Mouse (Mus musculus): ENCODE results near the gene Nufip2. TPM values are rescaled to one million over a fixed set of nuclear protein-coding genes. Genes with fewer than 3 reads are reported as not detected.

Nufip2 gene
- polyA plus RNA-seq, 1 experiment from 2014 or later = 6.7 TPM

DNA sequence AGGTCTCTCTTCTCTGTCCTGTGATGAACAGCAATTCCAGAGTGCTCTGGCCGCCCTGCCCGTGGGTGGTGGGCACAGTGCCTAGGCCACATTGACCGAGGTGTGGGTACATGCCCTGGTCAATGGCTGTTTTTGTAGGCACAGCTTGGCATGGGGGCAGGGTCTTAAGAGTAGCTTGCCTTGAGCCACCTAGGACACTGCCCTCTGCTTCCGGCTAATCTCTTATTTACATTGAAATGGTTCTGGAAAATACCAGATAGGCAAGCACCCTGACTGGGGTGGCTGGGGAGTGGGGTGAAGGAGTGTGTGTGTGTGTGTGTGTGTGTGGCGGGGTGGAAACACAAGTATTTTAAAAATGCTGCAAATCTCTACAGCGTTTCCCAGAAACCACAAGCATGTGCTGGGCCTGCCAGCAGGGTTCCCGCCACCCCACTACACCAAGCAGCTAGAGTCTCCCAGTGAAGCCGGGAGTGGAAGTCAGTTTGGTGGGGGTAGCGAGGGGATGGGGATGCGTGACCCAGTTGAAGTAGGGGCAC, 97.3 kb downstream of the Nufip2 start:
- Histone ChIP-seq H3K4me1 (replicated peaks; ENCODE audit: control insufficient read depth, insufficient read depth, low read length) (peaks cover 42% of the 10 kb centered on the region), H3K4me3 (ENCODE audit: low read depth, low read length) (no peak overlapping the region), H3K9me3 (ENCODE audit: control insufficient read depth, low read length) (no peaks in the 10 kb centered on the region), H3K27ac (ENCODE audit: low read depth) (peak overlapping the region; percentile 23; the same call in 1 of the 2 replicates), H3K27me3 (replicated peaks; ENCODE audit: control insufficient read depth, insufficient read depth, low read length) (no peaks in the 10 kb centered on the region), H3K36me3 (ENCODE audit: control insufficient read depth, insufficient read depth, low read length) (peaks cover 5% of the 10 kb centered on the region; the same call in 1 of the 2 replicates), H3K9ac (ENCODE audit: low read length) (no peak overlapping the region), H3K4me2 (ENCODE audit: low read length) (no peak overlapping the region)
- ATAC-seq (replicated peaks; ENCODE audit: low FRiP score, low TSS enrichment, low read depth) (no peak), DNase-seq (ENCODE audit: low spot score) (no peak)
- 68% methylated on average over 10 of the region's 10 CpGs for WGBS

DNA sequence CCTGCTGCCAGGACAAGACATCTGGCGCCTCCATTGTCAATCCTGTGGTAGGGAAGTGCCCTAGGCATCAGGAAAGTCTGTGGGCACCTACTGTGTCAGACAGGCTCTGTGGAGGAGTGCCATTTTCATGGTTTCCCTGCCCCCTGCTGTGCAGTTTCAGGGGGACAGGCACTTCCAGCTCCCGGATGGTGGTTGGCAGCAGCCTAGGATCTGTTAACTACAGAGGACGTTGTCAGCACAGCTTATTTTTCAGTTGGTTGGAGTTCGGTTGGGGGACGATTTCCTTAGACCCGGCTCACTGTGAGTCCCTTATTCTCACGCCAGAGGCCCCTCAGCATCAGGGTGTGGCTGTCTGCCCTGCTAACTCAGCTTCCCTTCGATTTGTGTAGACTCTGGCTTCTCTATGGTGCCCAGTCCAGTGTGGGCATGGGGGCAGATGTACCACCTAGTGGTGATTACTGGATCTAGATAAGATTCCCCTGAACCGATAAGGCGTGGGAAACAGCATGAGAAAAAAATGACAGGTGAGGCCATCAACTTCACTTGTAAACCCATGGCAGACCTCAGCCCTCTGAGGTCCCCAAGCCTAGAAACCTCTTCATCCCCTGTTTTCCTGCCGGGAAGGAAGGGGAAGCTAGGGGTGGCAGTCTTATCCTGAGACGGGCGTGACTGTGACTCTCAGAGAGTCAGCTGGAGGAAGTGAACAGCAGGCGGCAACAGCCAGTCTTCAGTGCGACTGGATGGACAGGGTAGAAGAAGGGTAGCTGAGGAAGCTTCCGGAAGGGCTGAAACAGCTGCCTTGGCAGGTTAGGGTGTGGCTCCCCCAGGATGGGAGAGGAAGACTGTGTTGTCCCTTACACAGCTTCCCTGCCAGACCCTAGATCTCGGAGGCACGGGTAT, 98.0 kb downstream of the Nufip2 start:
- Histone ChIP-seq H3K9ac (ENCODE audit: low read length) (no peak overlapping the region), H3K4me2 (ENCODE audit: low read length) (no peak overlapping the region; the same call in 1 of the 2 replicates), H3K36me3 (ENCODE audit: control insufficient read depth, insufficient read depth, low read length) (no peaks in the 10 kb centered on the region), H3K4me3 (ENCODE audit: low read depth, low read length) (no peak overlapping the region), H3K27me3 (replicated peaks; ENCODE audit: control insufficient read depth, insufficient read depth, low read length) (no peaks in the 10 kb centered on the region), H3K4me1 (replicated peaks; ENCODE audit: control insufficient read depth, insufficient read depth, low read length) (peaks cover 42% of the 10 kb centered on the region), H3K27ac (ENCODE audit: low read depth) (peak overlapping the region; percentile 83; the same call in 1 of the 2 replicates), H3K9me3 (ENCODE audit: control insufficient read depth, low read length) (no peaks in the 10 kb centered on the region)
- ATAC-seq (replicated peaks; ENCODE audit: low FRiP score, low TSS enrichment, low read depth) (no peak), DNase-seq (ENCODE audit: low spot score) (no peak)
- 55% methylated on average over 18 of the region's 18 CpGs for WGBS

DNA sequence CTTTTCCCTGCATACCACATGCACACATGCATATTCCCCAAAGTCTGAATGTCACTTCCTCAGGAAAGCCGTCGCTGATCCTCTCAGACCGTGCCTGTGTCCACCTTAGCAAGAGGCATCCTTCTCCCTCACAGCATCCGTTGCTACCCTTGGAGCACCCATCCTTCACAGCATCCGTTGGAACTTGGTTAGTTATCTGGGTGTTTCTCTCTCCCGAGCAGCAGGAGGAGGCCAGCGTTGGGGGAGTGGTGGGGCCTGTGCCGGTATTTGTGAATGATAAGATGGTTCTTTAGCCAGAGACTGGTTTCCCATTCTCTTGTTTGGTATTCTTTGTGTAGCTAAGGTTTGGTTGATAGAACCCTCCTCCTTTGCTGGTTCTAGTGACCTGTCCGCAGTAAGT, 98.9 kb downstream of the Nufip2 start:
- Histone ChIP-seq H3K4me1 (replicated peaks; ENCODE audit: control insufficient read depth, insufficient read depth, low read length) (peaks cover 42% of the 10 kb centered on the region), H3K4me2 (ENCODE audit: low read length) (no peak overlapping the region), H3K9me3 (ENCODE audit: control insufficient read depth, low read length) (no peaks in the 10 kb centered on the region), H3K27me3 (replicated peaks; ENCODE audit: control insufficient read depth, insufficient read depth, low read length) (no peaks in the 10 kb centered on the region), H3K36me3 (ENCODE audit: control insufficient read depth, insufficient read depth, low read length) (no peaks in the 10 kb centered on the region), H3K9ac (ENCODE audit: low read length) (no peak overlapping the region), H3K27ac (ENCODE audit: low read depth) (peak overlapping the region; percentile 83; the same call in 1 of the 2 replicates), H3K4me3 (ENCODE audit: low read depth, low read length) (no peak overlapping the region)
- 71% methylated on average over 9 of the region's 9 CpGs for WGBS
- DNase-seq (ENCODE audit: low spot score) (no peak), ATAC-seq (replicated peaks; ENCODE audit: low FRiP score, low TSS enrichment, low read depth) (no peak)

DNA sequence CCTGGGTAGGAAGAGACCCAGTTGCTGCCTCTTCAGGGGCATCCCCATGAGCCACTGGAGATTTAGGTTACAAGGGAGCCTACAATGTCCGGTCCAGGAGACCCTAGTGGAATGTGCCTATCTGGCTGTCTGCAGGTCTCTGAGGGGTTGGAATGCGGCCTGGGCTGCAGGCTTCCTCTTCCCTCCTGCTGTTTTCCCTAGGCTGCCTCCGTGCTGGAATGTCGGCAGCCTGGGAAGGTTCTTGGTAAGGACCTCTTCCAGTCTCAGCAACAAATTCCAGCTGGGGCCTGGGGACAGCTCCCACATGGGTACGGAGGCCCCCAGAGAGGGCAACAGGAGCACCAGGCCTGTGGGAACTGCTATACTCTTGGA, 99.4 kb downstream of the Nufip2 start:
- 13% methylated on average over 5 of the region's 5 CpGs for WGBS
- H3K4me1 ChIP-seq (replicated peaks; ENCODE audit: control insufficient read depth, insufficient read depth, low read length) = peaks cover 44% of the 10 kb centered on the region
- ATAC-seq (replicated peaks; ENCODE audit: low FRiP score, low TSS enrichment, low read depth) (peak; percentile 17), DNase-seq (ENCODE audit: low spot score) (no peak)
- H3K9ac ChIP-seq (ENCODE audit: low read length) = no peak overlapping the region
- H3K4me3 ChIP-seq (ENCODE audit: low read depth, low read length) = no peak overlapping the region
- no peaks in the 10 kb centered on the region for H3K9me3 ChIP-seq (ENCODE audit: control insufficient read depth, low read length)
- H3K36me3 ChIP-seq (ENCODE audit: control insufficient read depth, insufficient read depth, low read length) = no peaks in the 10 kb centered on the region
- 0 out of 2 replicates have a peak overlapping the region, but pooled peaks have one; percentile 4 for H3K4me2 ChIP-seq (ENCODE audit: low read length)
- no peaks in the 10 kb centered on the region for H3K27me3 ChIP-seq (replicated peaks; ENCODE audit: control insufficient read depth, insufficient read depth, low read length)
- peak overlapping the region; percentile 83 for H3K27ac ChIP-seq (ENCODE audit: low read depth)

DNA sequence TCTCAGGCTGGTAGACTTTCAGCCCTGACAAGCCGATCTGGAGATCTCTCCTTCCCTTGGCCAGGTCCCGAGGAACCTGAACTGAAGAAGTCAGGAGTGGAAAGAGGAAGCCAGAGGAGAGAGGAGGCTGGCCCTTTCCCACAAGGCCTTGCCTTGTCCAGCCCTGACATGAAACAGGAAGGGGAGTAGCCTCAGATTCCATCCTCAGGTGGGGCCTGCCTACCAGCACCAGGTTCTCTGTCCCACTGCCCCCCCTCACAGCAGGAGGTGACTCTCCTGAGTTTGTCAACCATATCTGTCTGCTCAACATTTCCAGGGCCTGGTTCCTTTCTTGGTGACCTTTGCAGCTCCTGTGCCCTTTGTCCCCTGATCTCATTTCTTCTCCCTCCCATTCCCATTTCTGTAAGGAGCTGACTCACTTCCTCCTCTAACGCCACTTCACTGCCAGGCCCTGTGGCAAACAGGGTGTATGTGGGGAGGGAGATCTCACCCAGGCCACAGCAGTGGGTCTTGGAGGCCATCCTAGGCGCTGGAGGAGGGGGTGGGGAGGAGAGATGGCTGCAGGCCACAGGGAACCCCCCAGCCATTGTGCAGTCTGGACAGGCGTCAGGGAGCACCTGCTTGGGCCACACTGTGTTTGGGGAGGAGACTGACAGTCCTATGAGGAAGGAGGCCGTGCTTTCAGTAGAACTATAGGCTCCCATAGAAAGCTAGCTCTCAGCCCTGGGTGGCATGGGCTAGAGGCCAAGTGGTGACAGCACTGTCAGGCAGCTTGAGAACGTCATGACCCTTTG, 100.0 kb downstream of the Nufip2 start:
- Histone ChIP-seq H3K27me3 (replicated peaks; ENCODE audit: control insufficient read depth, insufficient read depth, low read length) (no peaks in the 10 kb centered on the region), H3K4me1 (replicated peaks; ENCODE audit: control insufficient read depth, insufficient read depth, low read length) (peaks cover 45% of the 10 kb centered on the region), H3K9me3 (ENCODE audit: control insufficient read depth, low read length) (no peaks in the 10 kb centered on the region), H3K9ac (ENCODE audit: low read length) (peak overlapping the region; percentile 14; the same call in 1 of the 2 replicates), H3K36me3 (ENCODE audit: control insufficient read depth, insufficient read depth, low read length) (no peaks in the 10 kb centered on the region), H3K4me3 (ENCODE audit: low read depth, low read length) (no peak overlapping the region), H3K4me2 (ENCODE audit: low read length) (0 out of 2 replicates have a peak overlapping the region, but pooled peaks have one; percentile 4), H3K27ac (ENCODE audit: low read depth) (peak overlapping the region; percentile 83)
- ATAC-seq (replicated peaks; ENCODE audit: low FRiP score, low TSS enrichment, low read depth) = peak; percentile 79
- DNase-seq (ENCODE audit: low spot score) = peak; percentile 73
- 48% methylated on average over 7 of the region's 7 CpGs for WGBS

DNA sequence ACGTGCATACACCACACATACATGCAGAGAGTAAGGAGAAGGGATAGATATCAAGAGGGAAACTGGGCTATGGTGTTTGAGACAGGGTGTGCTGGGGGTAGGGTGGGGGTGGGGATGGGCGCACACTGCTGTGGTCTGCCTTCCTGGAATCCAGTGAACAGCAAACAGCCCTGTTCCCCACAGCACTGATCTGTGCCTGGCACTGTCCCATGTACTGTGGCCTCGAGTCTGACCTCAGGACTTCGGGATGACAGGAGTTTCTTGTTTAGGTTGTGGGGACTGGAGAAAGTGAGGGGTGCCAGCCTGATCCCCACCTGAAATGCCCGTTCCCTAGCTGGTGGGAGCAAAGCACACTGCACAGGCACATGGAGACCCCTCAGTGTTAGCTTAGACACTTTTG, 101.8 kb downstream of the Nufip2 start, which contains the start of gene Gm10277:
TSS of gene Gm10277 (minus strand) at position 41 of the 400 bp plus-strand sequence.
- Histone ChIP-seq H3K27ac (ENCODE audit: low read depth) (peak within 1 kb of the TSS; percentile 83; the same call in 1 of the 2 replicates), H3K9ac (ENCODE audit: low read length) (no peak within 1 kb of the TSS), H3K36me3 (ENCODE audit: control insufficient read depth, insufficient read depth, low read length) (no peaks in the 10 kb centered on the region), H3K9me3 (ENCODE audit: control insufficient read depth, low read length) (no peaks in the 10 kb centered on the region), H3K4me1 (replicated peaks; ENCODE audit: control insufficient read depth, insufficient read depth, low read length) (peaks cover 54% of the 10 kb centered on the region), H3K27me3 (replicated peaks; ENCODE audit: control insufficient read depth, insufficient read depth, low read length) (no peaks in the 10 kb centered on the region), H3K4me2 (ENCODE audit: low read length) (no peak within 1 kb of the TSS), H3K4me3 (ENCODE audit: low read depth, low read length) (no peak within 1 kb of the TSS)
- DNase-seq (ENCODE audit: low spot score) = no peak
- ATAC-seq (replicated peaks; ENCODE audit: low FRiP score, low TSS enrichment, low read depth) = no peak
- 84% methylated on average over 5 of the region's 5 CpGs for WGBS

DNA sequence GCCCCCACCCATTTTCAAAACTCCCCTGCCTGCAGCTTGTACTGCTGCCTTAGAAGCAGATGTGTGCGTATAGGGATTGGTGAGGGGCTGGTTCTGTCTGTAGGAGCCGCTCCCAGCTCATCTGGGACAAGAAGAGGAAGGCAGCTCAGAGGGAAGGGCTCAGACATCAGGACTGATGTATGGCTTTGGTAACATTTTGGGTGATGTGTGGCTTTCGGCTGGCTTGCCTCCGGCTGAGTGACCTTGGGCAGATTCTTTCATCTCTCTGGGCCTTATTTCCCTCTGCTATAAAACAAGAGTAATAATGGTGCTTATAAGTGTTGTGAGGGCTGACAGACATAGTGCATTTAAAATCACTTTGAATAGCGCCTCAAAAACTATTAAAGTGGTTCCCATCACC, 103.6 kb downstream of the Nufip2 start:
- H3K9me3 ChIP-seq (ENCODE audit: control insufficient read depth, low read length) = no peaks in the 10 kb centered on the region
- no peaks in the 10 kb centered on the region for H3K36me3 ChIP-seq (ENCODE audit: control insufficient read depth, insufficient read depth, low read length)
- no peak overlapping the region for H3K9ac ChIP-seq (ENCODE audit: low read length)
- H3K4me3 ChIP-seq (ENCODE audit: low read depth, low read length) = no peak overlapping the region
- no peaks in the 10 kb centered on the region for H3K27me3 ChIP-seq (replicated peaks; ENCODE audit: control insufficient read depth, insufficient read depth, low read length)
- peaks cover 41% of the 10 kb centered on the region for H3K4me1 ChIP-seq (replicated peaks; ENCODE audit: control insufficient read depth, insufficient read depth, low read length)
- ATAC-seq (replicated peaks; ENCODE audit: low FRiP score, low TSS enrichment, low read depth) (no peak), DNase-seq (ENCODE audit: low spot score) (no peak)
- H3K27ac ChIP-seq (ENCODE audit: low read depth) = no peak overlapping the region
- 77% methylated on average over 5 of the region's 5 CpGs for WGBS
- no peak overlapping the region for H3K4me2 ChIP-seq (ENCODE audit: low read length)

DNA sequence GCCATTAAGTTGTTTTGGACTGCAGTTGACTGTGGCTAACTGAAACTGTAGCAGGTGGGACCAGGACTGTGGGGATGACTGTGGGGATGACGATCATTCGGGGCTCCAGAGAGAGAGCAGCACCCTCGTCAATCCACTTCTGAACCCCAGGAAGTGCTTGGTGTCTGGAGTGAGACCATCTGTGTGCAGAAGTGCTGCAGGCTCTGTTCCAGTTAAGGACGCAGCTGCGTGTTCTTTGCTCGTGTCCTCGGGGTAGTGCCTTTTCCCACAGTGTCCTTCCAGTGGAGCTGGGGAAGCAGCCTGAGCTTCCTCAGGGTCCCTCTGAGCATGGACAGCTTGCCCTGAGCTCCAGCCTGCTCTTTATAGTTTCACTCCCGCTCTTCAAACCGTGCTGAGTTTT, 104.3 kb downstream of the Nufip2 start:
- Histone ChIP-seq H3K4me2 (ENCODE audit: low read length) (no peak overlapping the region), H3K36me3 (ENCODE audit: control insufficient read depth, insufficient read depth, low read length) (no peaks in the 10 kb centered on the region), H3K27ac (ENCODE audit: low read depth) (peak overlapping the region; percentile 64; the same call in 1 of the 2 replicates), H3K4me3 (ENCODE audit: low read depth, low read length) (no peak overlapping the region), H3K9ac (ENCODE audit: low read length) (no peak overlapping the region), H3K9me3 (ENCODE audit: control insufficient read depth, low read length) (no peaks in the 10 kb centered on the region), H3K4me1 (replicated peaks; ENCODE audit: control insufficient read depth, insufficient read depth, low read length) (peaks cover 33% of the 10 kb centered on the region), H3K27me3 (replicated peaks; ENCODE audit: control insufficient read depth, insufficient read depth, low read length) (no peaks in the 10 kb centered on the region)
- DNase-seq (ENCODE audit: low spot score) (no peak), ATAC-seq (replicated peaks; ENCODE audit: low FRiP score, low TSS enrichment, low read depth) (no peak)
- 38% methylated on average over 9 of the region's 9 CpGs for WGBS
